Mouse (Mus musculus) testis, adult 2 months (tissue): Measurements from ENCODE around the gene Fam240a. TPM values are rescaled to one million over a fixed set of nuclear protein-coding genes. Genes with fewer than 3 reads are reported as not detected.

ENCODE experiments used
- H3K27ac ChIP-seq: fragments of 200-500 bp; 2 replicates; pipeline ENCODE4 v1.5.1; 2012; ENCODE audit warnings: low read depth, low read length; ENCODE audit not compliant: control insufficient read depth, insufficient read depth
- H3K27me3 ChIP-seq: fragments of 200-500 bp; 2 replicates; pipeline ENCODE4 v1.6.1; 2012; ENCODE audit warnings: mild to moderate bottlenecking, low read length, moderate library complexity; ENCODE audit not compliant: control insufficient read depth, insufficient read depth
- H3K36me3 ChIP-seq: fragments of 200-500 bp; 2 replicates; pipeline ENCODE4 v1.6.1; 2012; ENCODE audit warnings: mild to moderate bottlenecking, low read length; ENCODE audit not compliant: control insufficient read depth, insufficient read depth
- H3K4me1 ChIP-seq: fragments of 200-500 bp; 2 replicates; pipeline ENCODE4 v1.6.1; 2012; ENCODE audit warnings: low read length; ENCODE audit not compliant: control insufficient read depth, insufficient read depth
- H3K4me3 ChIP-seq: fragments of 200-500 bp; 2 replicates; pipeline ENCODE4 v1.5.1; 2012; ENCODE audit warnings: low read depth, mild to moderate bottlenecking, low read length, moderate library complexity, mixed read lengths; ENCODE audit not compliant: control insufficient read depth
- CTCF ChIP-seq: fragments of 200-500 bp; IDR thresholded peaks from 2 replicates; pipeline ENCODE4 v1.5.1; 2012; ENCODE audit warnings: low read depth, mild to moderate bottlenecking, inconsistent platforms, low read length, moderate library complexity; ENCODE audit not compliant: control insufficient read depth, insufficient read depth, insufficient replicate concordance
- POLR2A ChIP-seq: fragments of 200-500 bp; IDR thresholded peaks from 2 replicates; pipeline ENCODE4 v1.6.1; 2012; ENCODE audit warnings: low read depth, mild to moderate bottlenecking, inconsistent platforms, low read length, moderate library complexity; ENCODE audit not compliant: control insufficient read depth
- polyA plus RNA-seq: library from polyadenylated mRNA; depleted of rRNA; stranded (reverse); fragments of >200 nt; gene quantifications from 2 replicates; pipeline ENCODE4 v1.2.3, GENCODE M21; 2012

Gene Fam240a
- polyA plus RNA-seq, 1 experiment = not detected

GRCm38 (mm10) chr9:110914631-110915236 lies 1.9 kb downstream of the Fam240a start:
- Histone ChIP-seq H3K4me3 (peak overlapping the region; percentile 3; the same call in 1 of the 2 replicates), H3K36me3 (no peaks in the 10 kb centered on the region), H3K27ac (no peak overlapping the region), H3K4me1 (no peaks in the 10 kb centered on the region; the same call in 1 of the 2 replicates), H3K27me3 (no peaks in the 10 kb centered on the region)
- TF ChIP-seq POLR2A = no peak
- no peak for TF ChIP-seq CTCF

GRCm38 (mm10) chr9:110909371-110909967 lies 7.2 kb downstream of the Fam240a start:
- Histone ChIP-seq H3K4me3 (no peak overlapping the region), H3K27ac (no peak overlapping the region)
- TF ChIP-seq CTCF = no peak
- no peak for TF ChIP-seq POLR2A

GRCm38 (mm10) chr9:110908631-110909016 lies 8.0 kb downstream of the Fam240a start:
- Histone ChIP-seq H3K36me3 (no peaks in the 10 kb centered on the region), H3K4me1 (peaks cover 2% of the 10 kb centered on the region), H3K27me3 (no peaks in the 10 kb centered on the region), H3K27ac (no peak overlapping the region), H3K4me3 (no peak overlapping the region)
- TF ChIP-seq POLR2A (no peak), CTCF (no peak)

More at GRCm38 (mm10) chr9:110909371-110909967, 7.2 kb downstream of the Fam240a start:
- Histone ChIP-seq H3K4me1 (peaks cover 2% of the 10 kb centered on the region), H3K27me3 (no peaks in the 10 kb centered on the region), H3K36me3 (no peaks in the 10 kb centered on the region)

- Histone ChIP-seq H3K36me3 (no peaks in the 10 kb centered on the region), H3K27ac (no peak overlapping the region), H3K4me3 (no peak overlapping the region), H3K27me3 (no peaks in the 10 kb centered on the region), H3K4me1 (peaks cover 2% of the 10 kb centered on the region)
- no peak for TF ChIP-seq POLR2A
- TF ChIP-seq CTCF = no peak
These were observed 8.6 kb downstream of the Fam240a start for GRCm38 (mm10) chr9:110907838-110908630.

- TF ChIP-seq POLR2A (no peak), CTCF (no peak)
These were observed 9.3 kb downstream of the Fam240a start for GRCm38 (mm10) chr9:110907201-110907837.

GRCm38 (mm10) chr9:110902271-110902670 lies 14.4 kb downstream of the Fam240a start:
- H3K4me1 ChIP-seq = peaks cover 2% of the 10 kb centered on the region; the same call in 1 of the 2 replicates
- H3K4me3 ChIP-seq = no peak overlapping the region
- H3K27me3 ChIP-seq = no peaks in the 10 kb centered on the region
- H3K36me3 ChIP-seq = no peaks in the 10 kb centered on the region
- H3K27ac ChIP-seq = no peak overlapping the region
- TF ChIP-seq CTCF = no peak
- no peak for TF ChIP-seq POLR2A

More at GRCm38 (mm10) chr9:110907201-110907837, 9.3 kb downstream of the Fam240a start:
- no peak overlapping the region for H3K4me3 ChIP-seq
- no peaks in the 10 kb centered on the region for H3K27me3 ChIP-seq
- H3K36me3 ChIP-seq = no peaks in the 10 kb centered on the region
- H3K27ac ChIP-seq = no peak overlapping the region
- peaks cover 2% of the 10 kb centered on the region for H3K4me1 ChIP-seq
